Mouse (Mus musculus) kidney, postnatal 14 days (tissue): ENCODE measurements around the gene Cdkn1a.
"Not testable (repeated sequence)": the region's sequence is repeated elsewhere in the genome, so short reads cannot be mapped to it uniquely, and the experiment has no call there.

Experiments used
- DNase-seq: peaks from one replicate; pipeline ENCODE4 v3.0.0; 2022; ENCODE audit warnings: mixed read lengths

Gene Cdkn1a

DNA sequence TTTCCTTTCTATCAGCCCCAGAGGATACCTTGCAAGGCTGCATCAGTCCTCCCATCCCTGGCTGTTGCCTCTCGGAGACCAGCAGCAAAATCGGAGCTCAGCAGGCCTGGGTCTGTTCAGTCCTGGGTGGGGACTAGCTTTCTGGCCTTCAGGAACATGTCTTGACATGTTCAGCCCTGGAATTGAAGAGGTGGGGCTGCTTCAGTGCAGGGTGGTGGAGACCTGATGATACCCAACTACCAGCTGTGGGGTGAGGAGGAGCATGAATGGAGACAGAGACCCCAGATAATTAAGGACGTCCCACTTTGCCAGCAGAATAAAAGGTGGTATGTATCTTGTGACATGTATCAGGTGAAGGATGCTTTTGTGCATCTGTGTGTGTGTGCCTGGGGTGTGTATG, at the start of gene Cdkn1a:
Gene Cdkn1a (plus strand): TSS at position 201 of the 400 bp plus-strand sequence.
- no peak for DNase-seq

DNA sequence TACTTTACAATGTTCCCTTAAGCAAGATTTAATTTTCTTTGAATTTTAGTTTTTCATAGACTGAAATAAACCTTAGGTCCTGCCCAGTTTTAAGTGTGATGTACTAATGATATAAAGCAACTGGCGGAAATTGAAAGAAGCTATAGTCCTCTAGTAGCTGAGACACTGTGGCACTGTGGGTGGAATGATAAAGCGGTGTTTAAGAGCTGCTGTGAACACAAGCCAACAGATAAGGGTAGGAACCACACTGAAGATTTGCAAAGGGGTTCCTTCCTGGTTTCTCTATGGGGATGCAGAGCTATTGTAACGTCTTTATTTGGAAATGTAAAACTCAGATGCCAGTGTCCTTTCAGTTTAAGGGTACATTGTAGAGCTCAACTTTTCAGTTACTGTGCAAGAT, 49.1 kb upstream of the Cdkn1a start:
- DNase-seq = not testable (repeated sequence)

DNA sequence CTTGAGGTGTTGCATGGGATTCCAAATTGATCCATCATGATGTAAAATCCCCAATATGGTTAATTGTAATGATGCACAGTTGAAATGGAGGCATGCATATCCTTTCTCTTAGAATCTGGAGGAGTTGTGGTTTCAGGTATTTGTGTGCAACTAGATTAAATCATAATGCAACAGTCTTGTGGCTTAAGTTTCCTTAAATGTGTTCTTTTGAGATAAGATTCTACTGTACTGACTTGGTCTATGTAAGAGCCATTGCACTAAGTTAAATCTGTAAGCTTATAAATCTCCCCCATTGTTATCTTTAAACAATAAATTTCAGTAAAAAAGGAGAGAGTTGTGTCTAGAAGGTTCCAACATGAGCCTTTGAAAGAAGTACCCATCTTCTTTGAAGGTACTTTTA, 48.2 kb upstream of the Cdkn1a start:
- no peak for DNase-seq

DNA sequence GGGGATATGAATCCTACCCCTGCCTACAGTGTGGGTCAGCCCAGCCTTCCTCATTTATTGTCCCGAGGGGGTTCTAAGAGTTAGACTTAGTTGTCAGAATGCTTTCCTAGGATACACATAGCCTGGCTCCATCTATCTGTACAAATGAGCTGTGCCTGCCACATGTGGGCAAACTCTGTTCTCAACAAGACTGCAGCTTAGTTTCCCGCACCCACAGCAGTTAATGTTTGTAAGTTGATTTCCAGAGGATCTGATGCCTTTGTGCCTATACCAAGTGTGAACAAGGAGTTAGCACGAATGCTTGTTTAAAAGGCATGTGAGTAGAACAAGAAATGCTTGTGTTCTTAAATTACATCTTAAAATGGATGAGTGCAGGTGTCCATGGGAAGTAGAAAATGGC, 47.2 kb upstream of the Cdkn1a start:
- DNase-seq = no peak

- DNase-seq = no peak
These were observed 46.4 kb upstream of the Cdkn1a start for GRCm38 (mm10) chr17:29044146-29044924.

DNA sequence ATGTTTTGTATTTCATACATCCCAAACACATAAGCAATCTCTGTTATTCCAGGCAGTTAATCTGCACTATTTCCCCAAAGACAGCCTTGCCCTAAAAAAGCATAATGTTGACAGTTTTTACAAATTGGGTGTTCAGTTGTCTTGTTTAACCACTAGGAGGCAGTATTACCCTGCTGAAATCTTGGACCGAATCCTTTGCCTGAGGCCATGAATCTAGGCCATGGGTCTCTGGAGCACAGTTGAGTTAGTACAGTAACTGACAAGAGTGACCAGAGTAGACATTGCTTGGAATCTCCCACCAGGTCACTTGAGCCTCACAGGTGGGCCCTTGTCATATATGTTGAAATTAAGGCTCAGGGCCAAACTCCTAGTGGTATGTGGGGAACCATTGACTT, 45.9 kb upstream of the Cdkn1a start:
- no peak for DNase-seq

DNA sequence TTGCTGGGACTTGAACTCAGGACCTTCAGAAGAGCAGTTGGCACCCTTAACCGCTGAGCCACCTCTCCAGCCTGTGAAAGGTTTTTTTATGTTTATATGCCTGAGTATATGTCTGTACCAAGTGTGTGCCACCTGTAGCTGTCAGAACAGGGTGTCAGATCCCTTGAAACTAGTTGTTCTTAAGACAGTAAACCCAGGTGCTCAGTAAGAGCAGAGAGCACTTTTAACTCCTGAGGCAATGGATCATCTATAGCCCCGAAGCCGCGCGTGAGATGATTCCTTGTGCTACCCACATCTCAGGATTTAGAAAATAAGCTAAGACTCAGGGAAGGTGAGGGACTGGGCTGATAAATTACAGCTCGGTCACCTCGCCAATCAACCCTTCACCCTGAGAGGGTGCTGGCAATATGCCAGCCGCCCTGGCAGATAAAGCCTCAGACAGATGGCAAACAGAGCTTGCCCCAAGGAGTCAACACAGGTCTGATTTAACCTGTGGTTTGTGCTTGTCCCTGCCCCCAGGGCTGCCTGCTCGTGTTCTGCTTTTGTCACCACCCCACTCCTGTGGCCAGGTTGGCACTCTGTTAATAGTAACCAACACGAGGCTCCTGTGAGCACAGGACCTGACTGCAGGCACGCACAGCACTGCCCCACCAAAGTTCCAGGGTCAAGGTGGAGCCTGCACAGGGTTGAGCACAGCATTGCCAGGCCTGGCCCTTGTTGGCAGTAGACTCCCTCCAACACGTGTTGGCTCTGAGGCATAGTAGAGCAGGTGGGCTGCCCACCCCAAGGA, 44.8 kb upstream of the Cdkn1a start:
- peak; percentile 84 for DNase-seq

GRCm38 (mm10) chr17:29046863-29047262, 43.9 kb upstream of the Cdkn1a start:
- no peak for DNase-seq

- no peak for DNase-seq
These were observed 42.9 kb upstream of the Cdkn1a start for GRCm38 (mm10) chr17:29047697-29048514.

- DNase-seq = peak; percentile 89
These were observed 41.8 kb upstream of the Cdkn1a start for GRCm38 (mm10) chr17:29048748-29049507.

DNA sequence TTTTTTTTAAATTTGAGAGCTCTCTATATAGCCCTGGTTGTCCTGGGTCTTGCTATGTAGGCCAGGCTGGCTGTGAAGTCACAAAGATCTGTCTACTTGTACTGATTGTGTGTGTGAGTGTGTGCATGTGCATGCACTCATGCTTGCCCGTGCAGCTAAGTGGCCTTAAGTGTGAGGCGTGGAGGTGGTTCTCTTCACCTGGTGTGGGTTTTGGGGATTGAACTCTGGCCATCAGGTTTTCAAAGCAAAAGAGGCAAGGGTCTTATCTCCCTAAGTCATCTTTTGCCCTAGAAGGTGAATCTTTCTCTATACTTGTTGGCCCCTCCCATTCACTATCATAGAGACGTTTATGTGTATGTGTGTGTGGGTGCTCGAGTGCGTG, 41.3 kb upstream of the Cdkn1a start:
- DNase-seq = no peak

- DNase-seq = no peak
These were observed 40.9 kb upstream of the Cdkn1a start for GRCm38 (mm10) chr17:29049923-29050322.

GRCm38 (mm10) chr17:29050791-29051190, 40.0 kb upstream of the Cdkn1a start:
- no peak for DNase-seq

DNA sequence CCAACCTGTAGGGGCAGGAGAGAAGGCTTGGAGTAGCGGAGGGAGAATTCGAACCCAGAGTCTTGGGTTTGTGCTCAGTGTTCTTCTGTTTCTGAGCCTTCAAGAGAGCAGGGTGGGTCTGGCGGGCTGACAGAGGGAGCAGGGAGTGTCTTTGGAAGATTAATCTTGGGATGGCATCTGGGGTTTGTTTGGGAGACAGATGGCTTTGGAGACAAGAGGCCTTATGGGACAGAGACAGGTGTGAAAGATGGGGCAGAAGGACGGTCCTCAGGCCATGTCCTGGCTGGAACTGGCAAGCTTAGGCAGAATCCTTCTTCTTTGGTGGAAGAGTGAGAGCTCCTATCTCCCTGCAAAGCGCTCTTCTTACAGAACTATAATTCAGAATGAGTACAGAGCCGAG, 37.7 kb upstream of the Cdkn1a start:
- DNase-seq = no peak

GRCm38 (mm10) chr17:29053841-29054240, 36.9 kb upstream of the Cdkn1a start:
- peak; percentile 75 for DNase-seq

DNA sequence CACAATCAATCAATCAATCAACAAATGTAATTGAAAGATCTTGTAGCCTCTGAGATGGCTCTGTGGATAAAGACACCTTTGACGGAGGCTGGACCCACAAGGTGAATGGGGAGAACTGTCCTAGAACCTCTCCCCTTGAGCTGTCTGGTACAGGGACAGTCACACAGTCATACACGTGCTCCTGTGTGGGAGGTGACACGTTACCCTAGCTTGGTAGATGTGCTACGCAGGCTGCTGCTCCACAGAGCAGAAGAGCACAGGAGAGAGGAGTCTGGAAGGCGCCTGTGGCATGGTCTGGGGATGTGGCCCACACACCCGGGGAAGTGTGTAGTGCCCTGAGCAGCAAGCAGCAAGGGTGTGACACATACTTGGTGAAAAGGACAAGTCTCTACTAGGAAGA, 36.3 kb upstream of the Cdkn1a start:
- DNase-seq = no peak

- no peak for DNase-seq
These were observed 35.2 kb upstream of the Cdkn1a start for GRCm38 (mm10) chr17:29055586-29055985.

DNA sequence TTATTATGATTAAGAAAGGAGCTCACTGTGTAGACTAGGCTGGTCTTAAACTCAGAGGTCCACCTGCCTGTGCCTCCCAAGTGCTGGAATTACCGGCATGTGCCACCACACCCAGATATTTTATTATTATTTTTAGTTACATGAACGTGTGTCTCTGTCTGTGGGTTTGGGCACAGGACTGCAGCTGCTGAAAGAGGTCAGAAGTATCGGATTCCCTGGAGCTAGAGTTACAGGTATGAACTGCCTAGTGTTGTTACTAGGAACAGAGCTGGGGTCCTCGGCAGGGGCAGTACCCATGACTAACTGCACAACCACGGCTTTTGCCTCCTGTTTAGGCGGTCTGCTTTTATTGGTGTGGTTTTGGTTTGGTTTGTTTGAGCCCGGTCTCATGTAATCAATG, 34.6 kb upstream of the Cdkn1a start:
- DNase-seq = no peak

GRCm38 (mm10) chr17:29056699-29057151, 34.1 kb upstream of the Cdkn1a start:
- no peak for DNase-seq

DNA sequence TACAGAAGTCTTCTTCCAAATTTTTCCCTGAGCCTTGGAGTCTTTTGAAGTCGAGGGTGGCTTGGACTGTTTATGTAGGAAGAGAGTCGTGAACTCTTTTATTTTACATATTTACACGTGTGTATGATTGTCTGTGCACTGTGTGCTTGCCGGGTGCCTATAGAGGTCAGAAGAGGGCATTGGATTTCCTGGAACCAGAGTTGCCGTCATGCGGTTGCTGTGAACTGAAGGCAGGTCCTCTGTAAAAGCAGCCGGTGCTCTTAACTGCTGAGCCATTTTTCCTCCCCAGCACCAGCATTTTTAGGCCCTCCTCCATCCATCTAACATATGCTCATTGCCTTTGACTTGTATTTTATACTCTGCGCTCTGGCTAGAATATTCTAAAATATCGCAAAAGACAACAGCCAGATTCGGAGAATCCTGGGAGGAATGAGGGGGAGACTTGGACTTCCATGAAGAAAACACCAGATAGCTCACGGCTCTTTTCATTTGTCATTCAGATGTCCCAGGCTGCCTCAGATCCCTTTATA, 33.4 kb upstream of the Cdkn1a start:
- no peak for DNase-seq

- DNase-seq = no peak
These were observed 32.8 kb upstream of the Cdkn1a start for GRCm38 (mm10) chr17:29057961-29058360.

DNA sequence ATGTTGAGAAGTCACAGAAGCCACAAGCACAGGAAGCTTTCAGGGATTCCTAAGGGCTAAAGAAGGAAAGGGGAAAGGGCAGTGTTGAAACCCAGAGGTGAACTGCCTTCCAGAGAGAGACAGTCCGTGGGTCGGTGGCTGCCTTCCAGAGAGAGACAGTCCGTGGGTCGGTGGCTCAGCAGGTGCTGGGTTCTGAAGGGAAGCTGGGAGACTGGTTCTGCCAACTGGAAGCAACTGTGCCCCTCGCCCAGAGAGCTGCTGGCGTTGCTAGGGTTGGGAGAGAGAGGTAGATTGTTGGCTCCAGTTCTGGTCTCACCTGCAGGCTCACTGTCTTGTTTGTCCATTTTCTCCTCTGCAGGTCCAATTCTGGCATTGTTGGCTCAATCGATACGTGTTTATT, 32.3 kb upstream of the Cdkn1a start:
- no peak for DNase-seq
